Mouse (Mus musculus): ENCODE results near the gene Neurod4. TPM values are rescaled to one million over a fixed set of nuclear protein-coding genes. Genes with fewer than 3 reads are reported as not detected.

Gene Neurod4
- polyA plus RNA-seq, 1 experiment from 2014 or later = not detected

DNA sequence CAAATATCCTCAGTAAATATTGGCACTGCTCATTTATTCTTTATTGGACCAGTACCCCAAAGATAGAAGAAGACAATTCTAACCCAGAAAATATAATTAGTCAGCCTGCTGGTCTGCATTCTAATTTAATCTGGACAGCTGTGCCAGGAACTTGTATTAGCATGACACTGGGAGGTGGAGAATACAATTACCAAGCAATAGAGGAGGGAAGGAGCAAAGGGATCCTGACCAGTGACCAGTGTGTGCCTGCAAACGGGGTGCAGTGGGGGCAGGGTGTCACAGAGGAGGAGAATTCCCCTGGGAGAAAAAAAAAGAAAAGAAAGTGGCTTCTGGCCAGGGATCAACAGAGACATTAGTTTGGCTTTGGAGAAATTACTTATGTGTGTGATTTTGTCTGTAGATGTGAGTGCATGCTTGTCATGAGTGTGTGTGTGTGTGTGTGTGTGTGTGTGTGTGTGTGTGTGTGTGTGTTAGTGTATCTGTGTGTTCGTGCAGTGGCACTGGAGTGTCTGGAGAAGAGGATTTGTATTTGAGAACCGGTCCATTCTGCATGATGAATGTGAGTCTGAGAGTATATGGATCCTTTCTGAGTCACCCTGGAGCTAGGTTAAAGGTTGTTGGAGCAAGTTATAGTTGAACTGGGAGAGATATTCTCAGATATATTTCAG lies 13.8 kb upstream of the Neurod4 start:
- Histone ChIP-seq H3K4me3 (no peak overlapping the region), H3K4me1 (no peaks in the 10 kb centered on the region), H3K4me2 (no peak overlapping the region), H3K27me3 (no peaks in the 10 kb centered on the region), H3K27ac (no peak overlapping the region), H3K36me3 (no peaks in the 10 kb centered on the region), H3K9ac (no peak overlapping the region), H3K9me3 (no peaks in the 10 kb centered on the region)
- ATAC-seq (ENCODE audit: borderline replicate concordance, extremely low read depth, low FRiP score, low TSS enrichment) = no peak
- WGBS = 26% methylated on average over 3 of the region's 3 CpGs

DNA sequence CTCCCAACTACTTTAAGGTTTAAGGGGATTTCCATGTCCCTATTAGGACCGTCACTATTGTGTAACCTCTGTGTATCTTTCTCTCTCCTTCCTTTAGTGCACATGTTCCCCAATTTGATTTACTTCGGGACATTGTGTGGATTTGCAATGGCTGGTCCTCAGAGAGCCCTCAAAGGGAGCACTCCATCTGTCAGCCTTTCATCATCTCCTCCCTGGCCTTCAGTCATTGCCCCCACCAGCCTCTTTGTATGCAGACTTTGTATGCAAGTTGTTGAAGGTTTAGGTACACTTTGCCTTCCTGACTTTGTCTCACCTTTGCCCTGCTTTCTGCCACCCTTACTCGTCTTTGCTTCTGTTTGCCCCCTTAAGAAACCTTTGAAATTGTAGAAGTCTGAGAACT lies 8.0 kb upstream of the Neurod4 start:
- WGBS = 36% methylated on average over 3 of the region's 3 CpGs
- H3K27ac ChIP-seq = no peak overlapping the region

DNA sequence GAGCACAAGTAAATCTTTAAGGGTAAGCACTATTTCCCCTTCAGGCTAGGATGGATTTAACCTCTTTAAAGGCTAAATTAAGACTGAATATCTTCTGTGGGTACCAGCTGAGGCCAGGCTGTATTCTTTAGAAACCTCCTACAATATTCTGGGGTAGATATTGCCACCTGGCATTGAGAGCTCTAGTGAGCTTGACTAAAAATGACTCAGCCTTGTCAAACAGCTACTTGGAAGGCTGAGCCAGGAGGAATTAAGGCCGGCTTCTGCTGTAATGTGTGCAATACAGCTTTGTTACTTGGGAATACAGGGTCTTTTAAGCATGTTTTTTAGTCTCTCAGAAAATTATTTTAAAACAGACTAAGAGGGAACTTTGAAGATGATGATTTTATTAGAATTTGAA lies 7.2 kb upstream of the Neurod4 start:
- Histone ChIP-seq H3K4me3 (no peak overlapping the region), H3K4me2 (no peak overlapping the region), H3K36me3 (no peaks in the 10 kb centered on the region), H3K9ac (no peak overlapping the region), H3K27me3 (no peaks in the 10 kb centered on the region), H3K9me3 (no peaks in the 10 kb centered on the region), H3K27ac (no peak overlapping the region), H3K4me1 (no peaks in the 10 kb centered on the region)
- no peak for ATAC-seq (ENCODE audit: borderline replicate concordance, extremely low read depth, low FRiP score, low TSS enrichment)
- 72% methylated on average over 1 of the region's 1 CpGs for WGBS

More for the DNA sequence above, 8.0 kb upstream of the Neurod4 start:
- H3K9me3 ChIP-seq = no peaks in the 10 kb centered on the region
- H3K4me1 ChIP-seq = no peaks in the 10 kb centered on the region
- no peaks in the 10 kb centered on the region for H3K27me3 ChIP-seq
- H3K9ac ChIP-seq = no peak overlapping the region
- no peak overlapping the region for H3K4me3 ChIP-seq
- no peaks in the 10 kb centered on the region for H3K36me3 ChIP-seq
- no peak for ATAC-seq (ENCODE audit: borderline replicate concordance, extremely low read depth, low FRiP score, low TSS enrichment)
- no peak overlapping the region for H3K4me2 ChIP-seq

DNA sequence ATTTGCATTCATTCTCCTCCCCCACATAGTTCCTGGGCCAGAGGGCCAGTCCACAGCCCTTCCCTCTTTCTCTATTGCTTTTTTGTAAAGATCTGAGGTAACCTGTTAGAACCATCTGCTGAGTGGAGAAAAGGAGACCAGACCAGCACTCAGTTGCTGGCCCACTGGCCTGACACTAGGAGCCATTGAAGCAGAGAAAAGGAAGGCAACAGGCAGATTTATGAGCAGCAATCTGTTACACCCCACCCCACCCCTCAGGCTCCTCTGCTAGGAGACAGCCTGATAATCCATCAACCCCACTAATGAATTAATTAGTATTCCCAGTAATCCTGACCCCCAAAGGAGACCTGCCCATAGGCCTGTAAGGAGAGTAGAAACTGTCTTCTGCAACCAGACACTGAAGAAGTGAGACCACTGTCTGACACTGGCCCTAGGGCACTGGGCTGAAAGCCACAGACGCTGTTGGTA lies 2.0 kb upstream of the Neurod4 start:
- no peaks in the 10 kb centered on the region for H3K27me3 ChIP-seq
- no peaks in the 10 kb centered on the region for H3K36me3 ChIP-seq
- H3K9ac ChIP-seq = no peak overlapping the region
- no peak overlapping the region for H3K27ac ChIP-seq
- 26% methylated on average over 1 of the region's 1 CpGs for WGBS
- H3K4me3 ChIP-seq = no peak overlapping the region
- H3K9me3 ChIP-seq = no peaks in the 10 kb centered on the region
- no peak for ATAC-seq (ENCODE audit: borderline replicate concordance, extremely low read depth, low FRiP score, low TSS enrichment)
- H3K4me1 ChIP-seq = no peaks in the 10 kb centered on the region
- no peak overlapping the region for H3K4me2 ChIP-seq

DNA sequence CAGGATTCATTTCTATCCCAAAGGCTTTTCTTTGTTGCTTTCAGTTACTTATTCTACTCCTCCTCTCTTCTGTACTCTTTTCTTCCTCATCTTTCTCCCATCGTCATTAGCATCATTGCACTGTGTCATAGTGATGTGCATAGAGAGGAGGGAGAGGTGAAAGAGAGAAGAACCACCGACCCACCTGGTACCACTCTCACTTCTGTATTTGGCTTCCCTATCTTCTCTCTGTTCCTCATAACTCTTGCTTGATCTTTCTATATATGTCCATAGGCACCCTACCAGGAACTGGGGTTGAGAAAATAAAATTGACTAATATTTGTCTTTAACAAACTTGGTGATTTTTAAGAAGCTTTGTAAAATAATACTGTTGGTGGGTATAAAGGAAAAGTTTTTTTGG lies 3.5 kb downstream of the Neurod4 start:
- Histone ChIP-seq H3K4me2 (no peak overlapping the region), H3K9ac (no peak overlapping the region), H3K4me3 (no peak overlapping the region), H3K4me1 (no peaks in the 10 kb centered on the region), H3K27me3 (no peaks in the 10 kb centered on the region), H3K9me3 (no peaks in the 10 kb centered on the region), H3K27ac (no peak overlapping the region), H3K36me3 (no peaks in the 10 kb centered on the region)
- 70% methylated on average over 2 of the region's 2 CpGs for WGBS
- no peak for ATAC-seq (ENCODE audit: borderline replicate concordance, extremely low read depth, low FRiP score, low TSS enrichment)

DNA sequence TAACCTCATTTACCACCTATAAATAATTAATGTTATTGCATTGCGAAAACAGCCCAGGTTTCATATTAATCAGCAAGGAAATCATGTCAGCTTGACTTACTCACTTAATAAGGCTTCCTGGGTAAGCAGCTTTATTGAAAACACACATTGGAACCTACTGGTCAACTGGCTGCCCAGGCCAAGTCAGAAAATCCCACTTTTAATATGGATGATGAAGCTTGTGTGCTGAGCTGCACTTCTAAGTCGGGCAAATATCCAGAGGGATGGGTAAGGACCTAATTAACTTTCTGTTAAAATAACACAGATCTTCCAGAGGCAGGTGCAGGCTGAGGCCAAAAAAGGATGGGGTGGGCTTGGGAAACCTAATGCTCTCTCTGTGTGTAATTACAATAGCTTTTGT lies 4.3 kb downstream of the Neurod4 start:
- whole genome bisulfite sequencing = 69% methylated on average over 2 of the region's 2 CpGs
- Histone ChIP-seq H3K9me3 (no peaks in the 10 kb centered on the region), H3K36me3 (no peaks in the 10 kb centered on the region), H3K4me2 (no peak overlapping the region), H3K9ac (no peak overlapping the region), H3K27ac (no peak overlapping the region), H3K4me1 (no peaks in the 10 kb centered on the region), H3K4me3 (no peak overlapping the region), H3K27me3 (no peaks in the 10 kb centered on the region)
- ATAC-seq (ENCODE audit: borderline replicate concordance, extremely low read depth, low FRiP score, low TSS enrichment) = no peak

DNA sequence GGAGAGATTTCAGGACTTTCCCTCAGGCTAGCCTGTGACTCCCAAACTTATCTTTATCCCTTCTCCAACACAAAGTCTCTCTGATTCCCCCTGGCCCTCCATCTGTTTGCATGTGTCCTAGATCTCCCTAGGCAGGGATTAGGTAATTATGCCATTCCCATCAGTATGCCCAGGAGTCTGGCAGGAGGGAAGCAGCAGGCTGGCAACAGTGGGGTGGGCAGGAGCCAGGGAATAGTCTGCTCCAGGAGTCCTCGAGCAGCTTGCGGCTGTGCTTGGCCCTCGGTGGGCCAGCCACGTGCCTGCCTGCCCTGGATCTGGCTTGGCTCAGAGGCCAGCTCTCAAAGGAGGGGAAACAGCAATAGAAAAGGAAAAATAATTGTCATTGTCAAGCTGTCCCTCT lies 16.8 kb downstream of the Neurod4 start:
- Histone ChIP-seq H3K9ac (no peak overlapping the region), H3K36me3 (no peaks in the 10 kb centered on the region), H3K27ac (no peak overlapping the region), H3K4me2 (no peak overlapping the region), H3K4me1 (no peaks in the 10 kb centered on the region), H3K27me3 (no peaks in the 10 kb centered on the region), H3K9me3 (no peaks in the 10 kb centered on the region), H3K4me3 (no peak overlapping the region)
- ATAC-seq (ENCODE audit: borderline replicate concordance, extremely low read depth, low FRiP score, low TSS enrichment) = no peak
- 58% methylated on average over 4 of the region's 4 CpGs for WGBS

DNA sequence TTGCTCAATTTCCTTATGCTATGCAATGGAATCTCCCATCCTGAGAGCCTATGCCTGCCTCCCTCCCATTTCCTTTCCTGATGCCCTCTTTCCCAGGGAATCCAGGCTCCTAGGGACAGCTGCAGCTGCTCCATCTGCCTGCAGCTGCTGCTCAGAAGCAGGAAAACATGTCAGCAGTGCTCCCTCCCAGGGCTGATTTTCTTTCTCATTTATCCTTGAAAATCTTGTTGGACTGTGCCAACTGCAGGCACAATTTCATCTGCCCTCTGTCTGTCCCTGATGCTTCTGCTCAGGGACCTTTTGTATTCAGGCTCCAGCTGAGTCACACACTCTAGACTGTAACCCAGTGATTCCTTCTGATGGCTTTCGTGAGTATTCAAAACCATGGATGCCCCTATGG lies 20.6 kb downstream of the Neurod4 start:
- Histone ChIP-seq H3K27me3 (no peaks in the 10 kb centered on the region), H3K4me3 (no peak overlapping the region), H3K36me3 (no peaks in the 10 kb centered on the region), H3K9me3 (no peaks in the 10 kb centered on the region), H3K9ac (no peak overlapping the region), H3K27ac (no peak overlapping the region), H3K4me2 (no peak overlapping the region), H3K4me1 (no peaks in the 10 kb centered on the region)
- 56% methylated on average over 1 of the region's 1 CpGs for WGBS
- ATAC-seq (ENCODE audit: borderline replicate concordance, extremely low read depth, low FRiP score, low TSS enrichment) = no peak

DNA sequence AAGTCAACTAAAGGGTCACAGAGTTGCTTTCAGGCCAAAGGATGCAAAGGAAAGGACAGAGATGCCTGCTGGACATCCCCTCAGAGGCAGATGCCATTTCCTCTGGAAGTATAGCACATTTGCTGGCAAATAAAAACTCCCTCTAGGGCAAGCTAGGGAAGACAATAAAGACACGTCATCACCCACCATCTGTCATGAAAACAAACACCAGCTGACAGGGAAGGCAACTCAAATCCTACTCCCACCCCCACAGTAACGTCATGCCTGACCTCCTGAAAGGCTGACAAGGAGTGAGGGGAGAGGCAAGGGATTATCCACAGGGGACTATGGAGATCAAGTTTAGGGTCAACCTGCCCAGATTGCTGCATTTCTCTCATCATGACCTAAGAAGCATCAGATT lies 35.8 kb downstream of the Neurod4 start:
- no peak for ATAC-seq (ENCODE audit: borderline replicate concordance, extremely low read depth, low FRiP score, low TSS enrichment)
- Histone ChIP-seq H3K4me2 (no peak overlapping the region), H3K4me3 (no peak overlapping the region), H3K9ac (no peak overlapping the region), H3K4me1 (no peaks in the 10 kb centered on the region), H3K27me3 (no peaks in the 10 kb centered on the region), H3K9me3 (no peaks in the 10 kb centered on the region), H3K27ac (no peak overlapping the region), H3K36me3 (no peaks in the 10 kb centered on the region)
- 2% methylated on average over 2 of the region's 2 CpGs for WGBS

DNA sequence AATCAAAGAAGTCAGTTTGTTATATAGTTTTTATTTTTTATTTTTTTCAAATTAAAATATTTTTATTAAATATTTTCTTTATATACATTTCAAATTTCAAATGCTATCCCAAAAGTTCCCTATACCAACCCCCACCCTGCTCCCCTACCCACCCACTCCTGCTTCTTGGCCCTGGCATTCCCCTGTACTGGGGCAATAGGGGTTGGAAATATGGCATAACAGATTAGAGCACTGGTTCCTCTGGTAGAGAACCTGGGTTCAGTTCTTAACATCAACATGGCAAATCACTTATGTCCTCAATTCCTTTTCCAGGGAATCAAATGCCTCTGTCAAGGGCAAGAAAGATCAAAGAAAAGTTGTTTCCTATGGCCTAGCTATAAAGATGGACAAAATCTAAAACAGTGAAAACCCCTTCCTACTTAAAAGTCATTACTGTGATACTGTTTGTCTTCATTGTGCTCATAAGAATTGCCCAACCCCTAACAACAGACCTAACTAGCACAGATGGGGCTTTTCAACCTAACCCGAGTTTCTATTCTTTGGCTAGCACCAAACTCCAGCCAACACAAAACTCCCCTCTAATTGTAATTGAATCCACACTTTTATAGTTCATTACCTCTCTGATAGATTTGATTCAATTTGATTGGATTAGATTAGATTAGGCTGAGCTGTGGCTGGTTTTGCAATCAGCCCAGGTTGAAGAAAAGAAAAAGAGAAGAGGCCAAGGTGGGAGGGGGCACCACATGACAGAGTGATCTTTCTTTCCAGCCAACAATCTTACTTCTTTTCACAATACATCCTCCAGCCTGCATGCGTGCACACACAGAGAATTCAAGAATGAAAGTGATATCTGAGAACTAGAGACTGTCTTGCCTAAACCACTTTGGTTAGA lies 41.5 kb downstream of the Neurod4 start:
- 60% methylated on average over 2 of the region's 2 CpGs for WGBS
- Histone ChIP-seq H3K27ac (no peak overlapping the region), H3K27me3 (no peaks in the 10 kb centered on the region), H3K4me1 (no peaks in the 10 kb centered on the region), H3K9me3 (no peaks in the 10 kb centered on the region), H3K4me3 (no peak overlapping the region), H3K36me3 (no peaks in the 10 kb centered on the region), H3K9ac (no peak overlapping the region), H3K4me2 (no peak overlapping the region)
- ATAC-seq (ENCODE audit: borderline replicate concordance, extremely low read depth, low FRiP score, low TSS enrichment) = no peak

DNA sequence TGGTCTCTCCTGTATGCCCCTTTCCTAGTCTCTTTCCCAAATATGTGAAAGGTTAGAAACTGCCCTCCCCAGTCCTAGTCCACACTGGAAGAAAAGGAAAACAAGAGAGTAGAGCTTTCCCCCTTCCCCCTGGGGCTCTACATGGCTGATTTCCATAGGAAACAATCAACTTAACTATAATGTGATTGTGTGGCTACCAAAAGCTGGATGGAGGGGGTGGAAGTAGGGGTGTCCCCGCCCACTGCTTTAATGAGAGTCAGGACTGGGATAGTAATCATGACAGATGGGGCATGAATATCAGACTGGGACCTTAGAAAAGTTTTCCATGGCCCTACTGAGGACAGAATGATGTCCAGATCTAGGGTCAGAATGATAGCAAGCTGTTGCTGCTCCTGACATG lies 45.5 kb downstream of the Neurod4 start:
- no peak overlapping the region for H3K27ac ChIP-seq
- ATAC-seq (ENCODE audit: borderline replicate concordance, extremely low read depth, low FRiP score, low TSS enrichment) = no peak
- no peaks in the 10 kb centered on the region for H3K9me3 ChIP-seq
- WGBS = 31% methylated on average over 1 of the region's 1 CpGs
- no peak overlapping the region for H3K9ac ChIP-seq
- no peaks in the 10 kb centered on the region for H3K4me1 ChIP-seq
- H3K4me2 ChIP-seq = no peak overlapping the region
- H3K36me3 ChIP-seq = no peaks in the 10 kb centered on the region
- H3K27me3 ChIP-seq = no peaks in the 10 kb centered on the region
- no peak overlapping the region for H3K4me3 ChIP-seq

DNA sequence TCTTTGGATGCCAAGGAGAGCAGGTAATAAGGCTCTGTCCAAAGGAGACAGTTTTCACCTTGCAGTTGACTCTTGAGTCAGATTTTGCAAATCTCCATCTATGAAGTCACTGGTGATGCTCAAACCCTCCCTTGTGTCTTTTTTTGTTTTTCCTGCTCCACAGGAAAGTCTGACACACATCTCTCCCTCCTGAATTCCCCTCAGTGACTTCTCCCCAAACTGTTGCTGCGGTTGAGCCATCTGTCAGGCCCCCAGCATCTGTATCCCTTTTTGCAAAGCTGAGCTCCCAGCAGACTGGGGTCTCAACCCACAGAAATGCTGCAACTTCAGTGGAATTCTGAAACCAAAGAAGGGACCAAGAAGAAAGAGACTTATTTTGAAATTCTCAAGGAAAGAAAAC lies 47.9 kb downstream of the Neurod4 start:
- Histone ChIP-seq H3K4me1 (no peaks in the 10 kb centered on the region), H3K27me3 (no peaks in the 10 kb centered on the region), H3K4me2 (no peak overlapping the region), H3K36me3 (no peaks in the 10 kb centered on the region), H3K9me3 (no peaks in the 10 kb centered on the region), H3K9ac (no peak overlapping the region), H3K4me3 (no peak overlapping the region), H3K27ac (no peak overlapping the region)
- ATAC-seq (ENCODE audit: borderline replicate concordance, extremely low read depth, low FRiP score, low TSS enrichment) = no peak
- 59% methylated on average over 1 of the region's 1 CpGs for WGBS

Measured in lung, embryonic 15.5 days (tissue).